Mouse (Mus musculus): ENCODE data around the gene Cd3e.

- TF ChIP-seq CTCF (conservative IDR thresholded peaks at IDR 0.05; ENCODE audit: low read length): no peak
- TF ChIP-seq POU5F1 (IDR thresholded peaks at IDR 0.05; ENCODE audit: borderline replicate concordance, low read length): no peak
- no peak for TF ChIP-seq NANOG (IDR thresholded peaks at IDR 0.05; ENCODE audit: borderline replicate concordance, low read length)
Measured at GRCm38 (mm10) chr9:44991821-44992220, 17.6 kb downstream of the Cd3e start.
